Mouse (Mus musculus): Measurements from ENCODE around the gene Ldb2.

The Ldb2 gene

GRCm38 (mm10) chr5:44538687-44539086 lies 260.8 kb downstream of the Ldb2 start:
- DNase-seq: no peak

- DNase-seq: peak; percentile 21
These were observed 261.5 kb downstream of the Ldb2 start for GRCm38 (mm10) chr5:44538000-44538395.

- no peak for DNase-seq
These were observed 262.0 kb downstream of the Ldb2 start for GRCm38 (mm10) chr5:44537316-44537999.

GRCm38 (mm10) chr5:44529466-44529865 lies 270.0 kb downstream of the Ldb2 start:
- DNase-seq: no peak

GRCm38 (mm10) chr5:44529001-44529400 lies 270.5 kb downstream of the Ldb2 start:
- DNase-seq: no peak

GRCm38 (mm10) chr5:44505221-44505620 lies 294.3 kb downstream of the Ldb2 start:
- DNase-seq: no peak

GRCm38 (mm10) chr5:44504786-44505185 lies 294.7 kb downstream of the Ldb2 start:
- DNase-seq: no peak

- DNase-seq: no peak
These were observed 301.3 kb downstream of the Ldb2 start for GRCm38 (mm10) chr5:44498229-44498628.

- no peak for DNase-seq
These were observed 302.6 kb downstream of the Ldb2 start for GRCm38 (mm10) chr5:44496854-44497253.

GRCm38 (mm10) chr5:44495092-44495491 lies 304.4 kb downstream of the Ldb2 start:
- DNase-seq: peak; percentile 80

GRCm38 (mm10) chr5:44494133-44494532 lies 305.3 kb downstream of the Ldb2 start:
- peak; percentile 2 for DNase-seq

GRCm38 (mm10) chr5:44491526-44491925 lies 308.0 kb downstream of the Ldb2 start:
- no peak for DNase-seq

GRCm38 (mm10) chr5:44490462-44490861 lies 309.0 kb downstream of the Ldb2 start:
- DNase-seq: no peak

- DNase-seq: peak; percentile 5
These were observed 315.9 kb downstream of the Ldb2 start for GRCm38 (mm10) chr5:44483426-44484106.

GRCm38 (mm10) chr5:44481406-44481805 lies 318.1 kb downstream of the Ldb2 start:
- no peak for DNase-seq

- DNase-seq: peak; percentile 14
These were observed 323.1 kb downstream of the Ldb2 start for GRCm38 (mm10) chr5:44476356-44476755.

GRCm38 (mm10) chr5:44475543-44475942 lies 323.9 kb downstream of the Ldb2 start:
- no peak for DNase-seq

GRCm38 (mm10) chr5:44473857-44474762 lies 325.4 kb downstream of the Ldb2 start:
- DNase-seq: no peak

GRCm38 (mm10) chr5:44465238-44465637 lies 334.2 kb downstream of the Ldb2 start:
- no peak for DNase-seq
